Mouse (Mus musculus): ENCODE data around the gene Lrrc1. TPM values are rescaled to one million over a fixed set of nuclear protein-coding genes. Genes with fewer than 3 reads are reported as not detected.

Gene Lrrc1
- polyA plus RNA-seq, 1 experiment from 2014 or later = 4.4 TPM

DNA sequence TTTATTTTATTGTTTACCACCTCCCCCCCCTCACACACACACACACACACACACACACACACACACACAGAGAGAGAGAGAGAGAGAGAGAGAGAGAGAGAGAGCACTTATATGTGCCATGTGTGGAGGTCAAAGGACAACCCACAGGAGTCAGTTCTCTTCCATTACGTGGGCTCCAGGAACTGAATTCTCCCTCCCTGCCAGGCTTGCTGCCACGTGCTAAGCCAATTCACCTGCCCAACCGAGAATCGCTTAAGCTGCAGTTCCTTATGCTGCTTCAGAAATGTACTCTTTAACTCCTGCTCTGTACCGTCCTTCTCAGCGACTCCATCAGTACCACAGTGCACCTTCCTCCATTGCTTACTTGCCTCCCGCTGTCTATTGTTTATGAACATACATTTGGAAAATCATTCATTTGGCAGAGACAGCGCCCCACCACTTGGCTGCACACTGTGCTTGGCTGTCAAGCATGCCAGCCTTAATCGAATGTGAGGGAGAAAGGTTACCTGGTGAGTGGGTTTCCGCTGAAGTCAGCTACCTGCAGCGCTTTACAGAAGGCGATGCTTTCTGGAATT, 72.9 kb downstream of the Lrrc1 start:
- H3K9me3 ChIP-seq (replicated peaks) = no peaks in the 10 kb centered on the region
- H3K27me3 ChIP-seq (replicated peaks) = no peaks in the 10 kb centered on the region
- H3K36me3 ChIP-seq = peaks cover 9% of the 10 kb centered on the region
- H3K27ac ChIP-seq = no peak overlapping the region
- H3K4me3 ChIP-seq = no peak overlapping the region
- H3K4me1 ChIP-seq = peaks cover 7% of the 10 kb centered on the region
- no peak for ATAC-seq
- H3K9ac ChIP-seq = no peak overlapping the region
- 80% methylated on average over 12 of the region's 12 CpGs for WGBS (ENCODE audit: insufficient replicate concordance)
- H3K4me2 ChIP-seq = no peak overlapping the region

DNA sequence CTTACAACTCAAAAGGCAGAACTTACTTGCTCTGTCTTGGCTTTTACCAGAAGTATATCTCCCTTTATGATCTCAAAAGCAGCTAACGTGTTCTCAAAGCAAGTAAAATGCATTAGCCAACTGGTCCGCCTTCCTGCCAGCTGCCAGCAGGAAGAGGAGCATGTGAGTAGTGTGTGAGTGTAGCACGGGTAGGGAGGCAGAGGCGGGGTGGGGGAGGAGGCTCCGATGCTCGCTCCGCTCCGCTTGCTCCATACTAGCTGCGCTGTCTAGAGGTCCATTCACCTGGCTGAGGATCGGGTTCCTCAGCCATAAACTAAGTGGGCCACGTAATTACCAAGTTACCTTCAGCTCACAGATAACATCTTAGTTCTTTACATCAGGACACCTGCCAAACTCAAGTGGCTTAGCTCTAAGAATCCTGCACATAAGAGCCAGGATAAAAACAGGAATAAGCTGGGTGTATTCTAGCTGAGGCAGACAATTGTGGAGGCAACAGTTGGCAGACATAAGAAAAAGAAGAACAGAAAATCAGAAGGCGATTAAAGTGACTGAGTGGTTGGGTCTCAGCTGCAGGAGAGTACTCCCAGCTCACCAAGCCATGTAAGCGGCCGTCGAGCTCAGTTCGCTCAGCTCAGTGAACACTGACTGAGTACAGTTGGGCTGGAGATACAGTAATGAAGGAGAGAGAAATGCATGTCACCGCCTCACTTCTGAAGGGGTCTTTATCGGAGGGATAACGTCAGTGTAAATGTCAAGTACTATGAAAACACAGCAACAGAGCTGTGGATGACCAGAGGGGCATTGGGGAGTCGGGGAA, 74.7 kb downstream of the Lrrc1 start:
- H3K4me3 ChIP-seq = no peak overlapping the region
- no peak overlapping the region for H3K27ac ChIP-seq
- no peak overlapping the region for H3K9ac ChIP-seq
- peaks cover 10% of the 10 kb centered on the region for H3K4me1 ChIP-seq
- no peak for ATAC-seq
- peaks cover 9% of the 10 kb centered on the region for H3K36me3 ChIP-seq
- H3K9me3 ChIP-seq (replicated peaks) = no peaks in the 10 kb centered on the region
- WGBS (ENCODE audit: insufficient replicate concordance) = 64% methylated on average over 20 of the region's 20 CpGs
- H3K4me2 ChIP-seq = no peak overlapping the region
- H3K27me3 ChIP-seq (replicated peaks) = no peaks in the 10 kb centered on the region

DNA sequence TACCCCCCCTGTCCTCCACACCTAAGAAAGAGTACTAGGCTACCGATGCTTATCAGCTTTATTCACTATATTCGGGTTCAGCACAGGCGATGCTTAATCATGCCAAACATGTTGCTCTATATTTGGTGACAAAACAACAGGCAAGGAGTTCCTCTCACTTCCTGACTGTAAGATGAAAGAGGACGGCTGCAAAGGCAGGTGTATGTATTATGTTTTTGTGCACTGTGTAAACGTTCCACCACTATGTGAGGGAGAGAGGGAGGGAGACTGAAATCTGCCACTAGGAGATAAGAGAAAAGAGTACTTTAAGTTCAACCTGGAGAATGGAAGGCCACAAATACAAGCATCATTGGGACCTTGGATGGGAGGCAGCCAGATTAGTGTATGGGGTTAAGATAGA, 77.7 kb downstream of the Lrrc1 start:
- no peaks in the 10 kb centered on the region for H3K27me3 ChIP-seq (replicated peaks)
- no peak overlapping the region for H3K4me3 ChIP-seq
- ATAC-seq = peak; percentile 43
- H3K27ac ChIP-seq = no peak overlapping the region
- H3K36me3 ChIP-seq = peaks cover 9% of the 10 kb centered on the region
- H3K9ac ChIP-seq = no peak overlapping the region
- H3K4me1 ChIP-seq = peaks cover 21% of the 10 kb centered on the region
- H3K9me3 ChIP-seq (replicated peaks) = no peaks in the 10 kb centered on the region
- no peak overlapping the region for H3K4me2 ChIP-seq
- WGBS (ENCODE audit: insufficient replicate concordance) = 32% methylated on average over 5 of the region's 5 CpGs

DNA sequence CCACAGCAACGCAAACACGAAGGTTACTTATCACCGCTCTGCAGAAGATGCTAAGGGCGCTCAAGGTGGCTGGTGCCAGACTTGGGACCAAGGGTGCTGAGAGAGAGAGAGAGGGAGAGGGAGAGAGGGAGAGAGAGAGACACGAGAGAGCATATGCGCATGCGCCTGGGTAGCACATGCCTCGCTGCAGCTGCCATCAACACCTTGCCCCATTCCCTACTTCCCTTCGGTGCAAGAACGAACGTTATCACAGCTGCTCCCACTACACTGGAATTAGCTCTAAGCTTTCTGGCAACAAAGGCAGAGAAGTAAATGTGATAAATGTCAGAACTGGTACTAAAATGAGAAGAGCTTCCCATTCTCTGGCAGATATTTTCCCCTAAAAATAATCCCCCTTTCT, 79.3 kb downstream of the Lrrc1 start:
- Histone ChIP-seq H3K4me3 (no peak overlapping the region), H3K9ac (no peak overlapping the region), H3K4me2 (no peak overlapping the region), H3K9me3 (replicated peaks) (no peaks in the 10 kb centered on the region), H3K27ac (no peak overlapping the region), H3K27me3 (replicated peaks) (no peaks in the 10 kb centered on the region), H3K4me1 (peaks cover 21% of the 10 kb centered on the region), H3K36me3 (peaks cover 9% of the 10 kb centered on the region)
- ATAC-seq = no peak
- WGBS (ENCODE audit: insufficient replicate concordance) = 80% methylated on average over 11 of the region's 11 CpGs

DNA sequence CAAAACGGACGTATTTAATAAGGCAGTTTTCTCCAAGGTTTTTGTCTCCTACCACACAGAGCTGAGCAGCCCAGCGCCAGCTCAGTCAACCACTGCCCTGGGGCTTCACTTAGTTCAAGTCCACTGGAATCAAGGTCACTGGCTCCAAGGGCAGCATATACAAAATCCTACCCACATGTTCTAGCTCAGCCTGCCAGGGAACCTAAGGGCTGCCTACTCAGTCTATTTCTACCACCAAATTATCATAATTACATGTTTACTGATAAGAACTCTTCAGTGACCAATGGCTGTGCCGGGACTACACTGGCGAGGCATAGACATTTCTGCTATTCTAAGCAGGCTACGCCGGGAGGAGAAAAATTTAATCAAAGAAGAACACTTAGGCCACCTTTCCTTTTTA, 80.8 kb downstream of the Lrrc1 start:
- Histone ChIP-seq H3K4me2 (no peak overlapping the region), H3K9me3 (replicated peaks) (no peaks in the 10 kb centered on the region), H3K4me3 (no peak overlapping the region), H3K4me1 (peaks cover 21% of the 10 kb centered on the region), H3K36me3 (peaks cover 9% of the 10 kb centered on the region), H3K27me3 (replicated peaks) (no peaks in the 10 kb centered on the region), H3K27ac (no peak overlapping the region), H3K9ac (no peak overlapping the region)
- 54% methylated on average over 7 of the region's 7 CpGs for WGBS (ENCODE audit: insufficient replicate concordance)
- peak; percentile 52 for ATAC-seq

DNA sequence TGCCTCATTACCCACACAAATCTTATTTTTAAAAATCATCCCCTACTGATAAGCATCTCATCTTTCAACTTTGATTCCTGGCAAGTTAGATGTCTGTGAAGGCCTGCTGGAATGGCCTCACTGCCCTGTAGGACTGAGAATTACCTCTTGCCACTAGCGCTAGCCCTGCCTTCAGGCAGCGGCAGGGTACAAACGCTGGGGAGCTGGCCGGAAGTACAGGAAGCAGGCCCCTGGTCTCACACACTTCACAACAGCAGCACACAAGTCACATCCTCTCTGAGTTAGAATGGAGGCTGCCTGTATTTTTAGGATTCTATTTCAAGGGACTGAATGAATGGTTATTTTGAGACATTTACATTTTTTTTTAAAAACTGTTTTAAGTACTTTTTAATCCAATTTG, 81.5 kb downstream of the Lrrc1 start:
- ATAC-seq = no peak
- 34% methylated on average over 4 of the region's 4 CpGs for WGBS (ENCODE audit: insufficient replicate concordance)
- no peaks in the 10 kb centered on the region for H3K9me3 ChIP-seq (replicated peaks)
- H3K4me3 ChIP-seq = no peak overlapping the region
- no peak overlapping the region for H3K9ac ChIP-seq
- H3K27ac ChIP-seq = no peak overlapping the region
- no peaks in the 10 kb centered on the region for H3K27me3 ChIP-seq (replicated peaks)
- peaks cover 21% of the 10 kb centered on the region for H3K4me1 ChIP-seq
- H3K36me3 ChIP-seq = peaks cover 2% of the 10 kb centered on the region; the same call in 1 of the 2 replicates
- H3K4me2 ChIP-seq = no peak overlapping the region

DNA sequence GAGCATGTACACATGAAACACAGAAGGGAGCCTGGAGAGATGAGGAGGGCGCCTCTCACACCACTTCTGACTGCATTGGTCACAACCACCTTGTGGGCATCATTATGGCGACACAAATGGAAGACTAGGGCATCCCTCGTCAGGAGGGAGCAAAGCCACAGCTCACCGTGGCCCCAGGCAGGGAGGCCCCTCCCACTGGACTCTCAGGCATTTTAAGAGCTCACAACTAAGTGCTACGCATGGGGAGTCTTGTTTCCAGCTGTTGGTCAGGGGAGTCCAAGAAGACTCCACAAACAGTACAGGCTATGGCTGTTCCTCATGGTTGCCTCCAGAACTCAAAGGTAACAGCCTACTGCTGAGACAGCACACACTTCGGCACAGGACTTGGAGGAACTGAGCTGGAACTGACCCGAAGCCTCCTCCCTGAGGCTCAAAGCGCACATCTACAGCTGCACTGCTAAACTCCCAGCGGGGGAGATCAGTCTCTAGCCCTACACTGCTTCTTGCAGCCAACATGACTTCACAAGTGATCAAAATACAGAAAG, 83.2 kb downstream of the Lrrc1 start:
- no peak overlapping the region for H3K27ac ChIP-seq
- H3K9me3 ChIP-seq (replicated peaks) = no peaks in the 10 kb centered on the region
- ATAC-seq = no peak
- H3K27me3 ChIP-seq (replicated peaks) = no peaks in the 10 kb centered on the region
- no peak overlapping the region for H3K4me2 ChIP-seq
- no peak overlapping the region for H3K9ac ChIP-seq
- no peak overlapping the region for H3K4me3 ChIP-seq
- 73% methylated on average over 9 of the region's 9 CpGs for WGBS (ENCODE audit: insufficient replicate concordance)
- H3K36me3 ChIP-seq = no peaks in the 10 kb centered on the region
- peaks cover 12% of the 10 kb centered on the region for H3K4me1 ChIP-seq

DNA sequence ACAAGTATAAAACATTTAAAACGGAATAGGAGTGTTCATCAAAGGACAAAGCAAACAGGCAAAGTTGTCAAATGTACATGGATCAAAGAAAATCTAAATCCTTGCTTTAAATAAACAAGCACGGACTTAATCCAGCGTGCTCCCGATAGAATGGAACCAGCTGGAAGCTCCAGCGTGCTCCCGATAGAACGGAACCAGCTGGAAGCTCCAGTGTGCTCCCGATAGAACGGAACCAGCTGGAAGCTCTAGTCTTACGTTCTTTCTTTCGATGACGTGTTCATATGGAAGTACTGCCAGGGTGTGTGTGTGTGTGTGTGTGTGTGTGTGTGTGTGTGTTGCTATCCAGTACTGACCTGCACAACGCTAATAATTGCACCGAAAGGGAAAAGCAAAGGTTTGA, 84.3 kb downstream of the Lrrc1 start:
- H3K27ac ChIP-seq = no peak overlapping the region
- WGBS (ENCODE audit: insufficient replicate concordance) = 87% methylated on average over 14 of the region's 14 CpGs
- no peak for ATAC-seq
- no peak overlapping the region for H3K4me3 ChIP-seq
- no peaks in the 10 kb centered on the region for H3K36me3 ChIP-seq
- H3K9ac ChIP-seq = no peak overlapping the region
- no peaks in the 10 kb centered on the region for H3K27me3 ChIP-seq (replicated peaks)
- H3K4me2 ChIP-seq = no peak overlapping the region
- no peaks in the 10 kb centered on the region for H3K9me3 ChIP-seq (replicated peaks)
- H3K4me1 ChIP-seq = peaks cover 11% of the 10 kb centered on the region

DNA sequence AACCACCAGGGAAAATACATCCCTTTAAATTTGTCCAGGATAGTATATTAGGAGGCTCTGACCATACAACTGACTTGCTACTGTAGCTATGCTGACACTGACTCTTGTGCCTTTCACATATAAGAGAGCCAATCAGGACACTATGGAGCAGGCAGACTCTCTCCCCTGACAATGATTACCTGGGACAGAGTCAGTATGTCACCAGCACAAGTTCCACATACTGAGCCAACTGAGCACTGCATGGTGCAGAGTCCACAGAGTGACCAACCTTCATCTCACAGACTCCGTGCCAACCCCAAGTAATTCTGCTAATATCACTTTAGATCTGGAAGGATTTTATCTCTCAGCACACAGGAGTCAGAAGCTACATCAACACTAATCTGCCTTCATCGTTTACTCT, 85.3 kb downstream of the Lrrc1 start:
- H3K9me3 ChIP-seq (replicated peaks) = no peaks in the 10 kb centered on the region
- H3K4me1 ChIP-seq = peaks cover 10% of the 10 kb centered on the region
- H3K27me3 ChIP-seq (replicated peaks) = no peaks in the 10 kb centered on the region
- 0 out of 2 replicates have a peak, but pooled peaks have one; percentile 34 for ATAC-seq
- WGBS (ENCODE audit: insufficient replicate concordance) = 70% methylated on average over 2 of the region's 2 CpGs
- no peaks in the 10 kb centered on the region for H3K36me3 ChIP-seq
- no peak overlapping the region for H3K9ac ChIP-seq
- no peak overlapping the region for H3K27ac ChIP-seq
- no peak overlapping the region for H3K4me3 ChIP-seq
- no peak overlapping the region for H3K4me2 ChIP-seq

DNA sequence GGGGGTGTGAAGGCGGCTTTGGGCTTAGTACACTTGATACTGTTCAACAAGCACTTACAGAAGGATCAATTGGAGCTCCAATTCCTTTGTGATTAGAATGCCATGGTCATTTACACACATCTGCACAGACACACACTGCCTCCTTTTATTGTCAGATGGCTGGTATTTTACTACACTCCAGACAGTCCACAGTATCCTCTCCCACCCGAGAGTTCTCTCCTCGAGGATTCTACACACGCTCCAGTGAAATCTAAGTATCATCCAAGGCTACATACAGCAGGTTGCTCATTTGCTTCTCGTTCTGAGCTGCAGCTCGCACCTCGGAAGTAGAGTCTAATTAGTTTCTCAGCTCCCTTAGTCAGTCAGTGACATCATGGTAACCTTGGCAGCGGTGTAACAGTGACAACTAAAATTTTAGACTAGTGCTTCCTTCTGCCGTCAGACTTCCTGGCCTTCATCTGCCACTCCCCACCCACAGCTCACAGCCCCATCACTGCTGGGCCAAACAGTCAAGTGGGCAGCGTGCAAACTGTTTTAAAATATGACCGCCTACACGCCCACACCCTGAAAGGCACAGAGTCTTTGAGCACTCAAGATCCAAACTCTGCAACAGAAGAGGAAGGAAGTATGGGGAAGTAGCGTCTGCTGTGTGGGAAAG, 88.4 kb downstream of the Lrrc1 start:
- Histone ChIP-seq H3K9ac (no peak overlapping the region), H3K27me3 (replicated peaks) (no peaks in the 10 kb centered on the region), H3K9me3 (replicated peaks) (no peaks in the 10 kb centered on the region), H3K36me3 (peaks cover 8% of the 10 kb centered on the region), H3K27ac (no peak overlapping the region), H3K4me2 (no peak overlapping the region), H3K4me1 (no peaks in the 10 kb centered on the region), H3K4me3 (no peak overlapping the region)
- WGBS (ENCODE audit: insufficient replicate concordance) = 59% methylated on average over 13 of the region's 13 CpGs
- no peak for ATAC-seq

DNA sequence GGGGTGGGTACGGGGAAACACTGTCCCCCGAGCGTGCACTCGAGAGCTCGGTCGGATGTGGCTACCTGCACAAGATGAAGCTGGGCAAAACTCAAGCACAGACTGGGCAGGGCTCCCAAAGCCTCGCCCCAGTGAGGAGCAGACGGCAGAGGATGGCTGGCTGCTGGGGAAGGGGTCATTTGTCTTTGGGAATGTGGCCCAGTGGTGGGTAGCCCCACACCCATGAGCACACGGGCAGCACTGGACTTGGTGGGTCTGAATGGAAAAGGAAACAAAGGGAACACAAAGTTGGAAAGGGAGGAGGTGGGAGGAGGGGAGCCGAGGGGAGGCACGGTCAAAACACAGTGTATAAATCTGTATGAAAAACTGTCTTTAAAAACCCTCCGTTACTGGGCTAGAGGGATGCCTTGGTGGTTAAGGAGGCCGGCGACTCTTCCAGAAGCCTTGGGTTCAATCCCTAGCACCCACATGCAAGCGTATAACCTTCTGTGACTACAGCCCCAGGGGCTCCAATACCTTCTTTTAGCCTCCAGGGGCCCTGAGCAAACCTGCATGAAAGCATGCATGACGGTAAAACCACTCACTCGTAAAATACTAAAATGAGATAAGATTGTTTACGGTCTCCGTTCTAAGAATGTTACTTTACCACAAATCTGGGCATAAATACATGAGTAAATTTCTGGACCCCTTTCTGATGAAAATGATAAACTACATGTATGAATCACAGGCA, 89.1 kb downstream of the Lrrc1 start:
- peaks cover 8% of the 10 kb centered on the region for H3K36me3 ChIP-seq
- H3K4me1 ChIP-seq = no peaks in the 10 kb centered on the region
- ATAC-seq = no peak
- no peak overlapping the region for H3K9ac ChIP-seq
- H3K4me2 ChIP-seq = no peak overlapping the region
- no peak overlapping the region for H3K27ac ChIP-seq
- 77% methylated on average over 19 of the region's 19 CpGs for WGBS (ENCODE audit: insufficient replicate concordance)
- H3K4me3 ChIP-seq = no peak overlapping the region
- H3K9me3 ChIP-seq (replicated peaks) = no peaks in the 10 kb centered on the region
- no peaks in the 10 kb centered on the region for H3K27me3 ChIP-seq (replicated peaks)
